Mouse (Mus musculus): ENCODE measurements around the gene Zfp507.

GRCm38 (mm10) chr7:35813306-35813705 lies 10.5 kb upstream of the Zfp507 start:
- TF ChIP-seq CTCF (IDR thresholded peaks at IDR 0.05; ENCODE audit: low read depth) (no peak), EP300 (IDR thresholded peaks at IDR 0.05; ENCODE audit: low read depth) (no peak)

Measured in liver, embryonic 14.5 days (tissue).